Mouse (Mus musculus): Measurements from ENCODE around the gene Fam214b.

GRCm38 (mm10) chr4:43030780-43031230 is 15.2 kb downstream of the Fam214b start:
- TF ChIP-seq CTCF (IDR thresholded peaks at IDR 0.05; ENCODE audit: low read depth, low read length): no peak
- TF ChIP-seq POLR2A (IDR thresholded peaks at IDR 0.05; ENCODE audit: borderline replicate concordance, low read depth, low read length): no peak

All from bone marrow macrophage, adult 2 months (primary cell).